Mouse (Mus musculus) kidney, postnatal 0 days (tissue): ENCODE results near the gene Usp38. TPM values are rescaled to one million over a fixed set of nuclear protein-coding genes. Genes with fewer than 3 reads are reported as not detected.

Experiments used
- ATAC-seq: fragments of 200-750 bp; cut with Nextera tagmentation; replicated peaks from 2 replicates; pipeline ENCODE4 v1.8.0; 2017; ENCODE audit warnings: low read depth, moderate number of reproducible peaks, moderate TSS enrichment, moderate library complexity; ENCODE audit not compliant: low FRiP score
- DNase-seq: peaks from one replicate; pipeline ENCODE4 v3.0.0-alpha.2; 2016; ENCODE audit warnings: low spot score
- H3K27ac ChIP-seq: fragments of 300-500 bp; sonication (generic); 2 replicates; pipeline ENCODE4 v1.5.1; 2014; ENCODE audit warnings: mild to moderate bottlenecking
- H3K27me3 ChIP-seq: fragments of 300-500 bp; sonication (generic); 2 replicates; pipeline ENCODE4 v1.6.1; 2014; ENCODE audit warnings: low read length, mixed read lengths; ENCODE audit not compliant: insufficient read depth
- H3K36me3 ChIP-seq: fragments of 300-500 bp; sonication (generic); 2 replicates; pipeline ENCODE4 v1.6.1; 2014; ENCODE audit warnings: low read length, mixed read lengths; ENCODE audit not compliant: insufficient read depth
- H3K4me1 ChIP-seq: fragments of 300-500 bp; sonication (generic); replicated peaks from 2 replicates; pipeline ENCODE4 v1.6.1; 2014; ENCODE audit warnings: antibody characterized with exemption, low read length, mixed read lengths; ENCODE audit not compliant: insufficient read depth
- H3K4me2 ChIP-seq: fragments of 300-500 bp; sonication (generic); 2 replicates; pipeline ENCODE4 v1.6.1; 2014; ENCODE audit warnings: mild to moderate bottlenecking, low read length, moderate library complexity, mixed read lengths
- H3K4me3 ChIP-seq: fragments of 300-500 bp; sonication (generic); replicated peaks from 2 replicates; pipeline ENCODE4 v1.5.1; 2014; ENCODE audit warnings: low read depth, low read length
- H3K9ac ChIP-seq: fragments of 300-500 bp; sonication (generic); 2 replicates; pipeline ENCODE4 v1.6.1; 2014; ENCODE audit warnings: low read depth, low read length
- H3K9me3 ChIP-seq: fragments of 300-500 bp; sonication (generic); replicated peaks from 2 replicates; pipeline ENCODE4 v1.6.1; 2016; ENCODE audit warnings: low read length, inconsistent platforms, mixed read lengths
- CTCF ChIP-seq: IDR thresholded peaks from 2 replicates; pipeline ENCODE4 v1.5.1; 2016; ENCODE audit warnings: antibody characterized with exemption, low read depth, mild to moderate bottlenecking, moderate library complexity
- WGBS: fragments of 180-500 bp; shearing (Covaris S2); extraction: QIAGEN DNeasy Blood & Tissue Kit; methylation state at CpG from one replicate; pipeline ENCODE4 v1.1.7; 2014; 5-methylcytosine and 5-hydroxymethylcytosine counted together
- polyA plus RNA-seq: library from polyadenylated mRNA; unstranded; fragments of >200 nt; fragmentation: Nextera tagmentation; extraction: Ambion mirVana; gene quantifications from 2 replicates; pipeline ENCODE4 v1.2.1, GENCODE M21; 2015

The Usp38 gene
- polyA plus RNA-seq, 1 experiment from 2014 or later: 15.8 TPM

GRCm38 (mm10) chr8:80937814-80938650 is 76.7 kb downstream of the Usp38 start:
- H3K9me3 ChIP-seq: no peaks in the 10 kb centered on the region
- no peak for DNase-seq
- 49% methylated on average over 15 of the region's 15 CpGs for WGBS
- TF ChIP-seq CTCF: no peak
- no peak overlapping the region for H3K27ac ChIP-seq
- H3K9ac ChIP-seq: no peak overlapping the region
- no peaks in the 10 kb centered on the region for H3K27me3 ChIP-seq
- no peaks in the 10 kb centered on the region for H3K4me1 ChIP-seq
- ATAC-seq: no peak
- H3K4me3 ChIP-seq: no peak overlapping the region
- H3K36me3 ChIP-seq: no peaks in the 10 kb centered on the region
- no peak overlapping the region for H3K4me2 ChIP-seq

Other genes starting within 250 kb of the Usp38 start
- gene Gab1, start 134.4 kb downstream of the Usp38 start, polyA plus RNA-seq: 14.1 and 14.9 TPM in 2 replicates